Mouse (Mus musculus): ENCODE measurements around the gene Nsmce1. TPM values are rescaled to one million over a fixed set of nuclear protein-coding genes. Genes with fewer than 3 reads are reported as not detected.

Nsmce1 gene
- total and polyA plus RNA-seq, 3 experiments: 58.1 to 59.2 TPM; not detected in 1

DNA sequence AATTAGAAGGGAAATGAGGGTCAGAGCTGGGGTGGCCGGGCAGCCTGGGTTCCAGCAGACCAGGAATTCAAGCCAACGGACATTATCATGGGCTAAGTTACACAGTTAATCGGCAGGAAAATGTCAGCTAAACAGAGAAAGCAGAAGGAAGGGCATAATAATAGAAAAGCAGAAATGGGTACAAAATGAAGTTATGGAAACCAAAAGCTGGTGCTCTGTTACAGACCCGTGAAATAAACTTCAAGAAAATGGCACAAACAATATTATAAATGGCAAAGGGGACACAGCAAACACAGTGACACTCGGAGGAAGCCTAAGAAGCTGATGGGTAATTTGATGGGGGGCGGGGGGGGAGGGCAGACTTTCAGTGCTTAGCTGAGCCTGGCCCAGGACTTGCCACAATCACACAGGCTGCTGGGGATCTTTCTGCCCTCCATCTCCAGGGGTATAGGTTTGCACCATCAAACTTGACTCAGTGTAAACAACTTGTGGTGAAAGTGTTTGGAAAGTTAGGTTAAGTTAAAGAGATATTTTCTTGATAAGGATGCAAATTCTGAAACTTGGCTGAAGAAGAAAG, 4.6 kb upstream of the Nsmce1 start:
- Histone ChIP-seq H3K79me2 (ENCODE audit: control insufficient read depth, insufficient read depth, low read length, poor library complexity) (peaks cover 2% of the 10 kb centered on the region; the same call in 1 of the 2 replicates), H3K27me3 (ENCODE audit: control insufficient read depth in 1 of 2, insufficient read depth in 2 of 2, low read length in 2 of 2) (no peaks in the 10 kb centered on the region), H3K4me3 (ENCODE audit: control insufficient read depth in 1 of 2, insufficient read depth in 1 of 2, low read depth in 2 of 2, low read length in 2 of 2) (no peak overlapping the region), H3K4me1 (ENCODE audit: control insufficient read depth in 1 of 2, insufficient read depth in 2 of 2, low read length in 2 of 2) (peaks cover 0 to 16% of the 10 kb centered on the region in 2 experiments; a peak in 2 of 4 replicates), H3K36me3 (ENCODE audit: control insufficient read depth in 1 of 2, insufficient read depth in 2 of 2, low read length in 2 of 2) (peaks cover 0 to 5% of the 10 kb centered on the region in 2 experiments; a peak in 2 of 4 replicates), H3K9ac (ENCODE audit: control insufficient read depth, low read depth, low read length, poor library complexity, severe bottlenecking) (no peak overlapping the region), H3K27ac (ENCODE audit: control insufficient read depth, low read depth, low read length) (no peak overlapping the region), H3K9me3 (replicated peaks; ENCODE audit: insufficient read depth, low read length) (no peaks in the 10 kb centered on the region)
- DNase-seq (ENCODE audit: low read depth, low spot score): no peak
- no peak for TF ChIP-seq RAD21 (IDR thresholded peaks at IDR 0.05; ENCODE audit: low read depth, low read length)
- no peak for TF ChIP-seq MYB (IDR thresholded peaks at IDR 0.05; ENCODE audit: low read depth, low read length)
- TF ChIP-seq ELF1 (IDR thresholded peaks at IDR 0.05; ENCODE audit: low read depth, low read length): no peak
- no peak for TF ChIP-seq POLR2AphosphoS2 (IDR thresholded peaks at IDR 0.05; ENCODE audit: low read length)
- no peak for TF ChIP-seq MXI1 (IDR thresholded peaks at IDR 0.05; ENCODE audit: low read depth, low read length)
- TF ChIP-seq SIN3A (IDR thresholded peaks at IDR 0.05; ENCODE audit: low read length): no peak
- TF ChIP-seq NRF1 (IDR thresholded peaks at IDR 0.05; ENCODE audit: insufficient read depth, low read depth, low read length, poor library complexity, severe bottlenecking): no peak
- TF ChIP-seq USF2 (IDR thresholded peaks at IDR 0.05; ENCODE audit: borderline replicate concordance in 1 of 2, insufficient read depth in 1 of 2, low read depth in 1 of 2, low read length in 2 of 2): no peak
- no peak for TF ChIP-seq ETS1 (IDR thresholded peaks at IDR 0.05; ENCODE audit: low read depth, low read length)
- no peak for TF ChIP-seq MAFK (IDR thresholded peaks at IDR 0.05; ENCODE audit: borderline replicate concordance, low read depth, low read length)
- TF ChIP-seq NELFE (IDR thresholded peaks at IDR 0.05; ENCODE audit: low read depth, low read length): no peak
- TF ChIP-seq CHD1 (IDR thresholded peaks at IDR 0.05; ENCODE audit: low read depth, low read length): no peak
- TF ChIP-seq CTCF (IDR thresholded peaks at IDR 0.05 in 2 of 3, conservative IDR thresholded peaks at IDR 0.05 in 1 of 3; ENCODE audit: control insufficient read depth in 1 of 3, insufficient read depth in 1 of 3, low read depth in 2 of 3, low read length in 3 of 3, poor library complexity in 1 of 3, severe bottlenecking in 1 of 3): no peak
- no peak for TF ChIP-seq E2F4 (IDR thresholded peaks at IDR 0.05; ENCODE audit: borderline replicate concordance, low read depth, low read length)
- TF ChIP-seq POLR2A (IDR thresholded peaks at IDR 0.05; ENCODE audit: control insufficient read depth in 1 of 2, insufficient read depth in 1 of 2, low read depth in 1 of 2, low read length in 2 of 2, poor library complexity in 1 of 2): no peak

- Histone ChIP-seq H3K4me1 (ENCODE audit: control insufficient read depth in 1 of 2, insufficient read depth in 2 of 2, low read length in 2 of 2) (peaks cover 3 to 12% of the 10 kb centered on the region in 2 experiments; a peak in 3 of 4 replicates), H3K79me2 (ENCODE audit: control insufficient read depth, insufficient read depth, low read length, poor library complexity) (peaks cover 3% of the 10 kb centered on the region; the same call in 1 of the 2 replicates), H3K27ac (ENCODE audit: control insufficient read depth, low read depth, low read length) (no peak overlapping the region), H3K27me3 (ENCODE audit: control insufficient read depth in 1 of 2, insufficient read depth in 2 of 2, low read length in 2 of 2) (no peaks in the 10 kb centered on the region), H3K9me3 (replicated peaks; ENCODE audit: insufficient read depth, low read length) (no peaks in the 10 kb centered on the region), H3K4me3 (ENCODE audit: control insufficient read depth in 1 of 2, insufficient read depth in 1 of 2, low read depth in 2 of 2, low read length in 2 of 2) (no peak overlapping the region), H3K36me3 (ENCODE audit: control insufficient read depth in 1 of 2, insufficient read depth in 2 of 2, low read length in 2 of 2) (peaks cover 0 to 7% of the 10 kb centered on the region in 2 experiments; a peak in 2 of 4 replicates), H3K9ac (ENCODE audit: control insufficient read depth, low read depth, low read length, poor library complexity, severe bottlenecking) (no peak overlapping the region)
- no peak for DNase-seq (ENCODE audit: low read depth, low spot score)
- TF ChIP-seq ELF1 (IDR thresholded peaks at IDR 0.05; ENCODE audit: low read depth, low read length): no peak
- TF ChIP-seq TAL1 (IDR thresholded peaks at IDR 0.05; ENCODE audit: low read length): no peak
- TF ChIP-seq ZKSCAN1 (IDR thresholded peaks at IDR 0.05; ENCODE audit: low read depth, low read length): no peak
- no peak for TF ChIP-seq EP300 (IDR thresholded peaks at IDR 0.05; ENCODE audit: low read depth in 1 of 2, low read length in 2 of 2)
- no peak for TF ChIP-seq GABPA (IDR thresholded peaks at IDR 0.05; ENCODE audit: low read depth, low read length)
- no peak for TF ChIP-seq RCOR1 (IDR thresholded peaks at IDR 0.05; ENCODE audit: low read depth, low read length)
Measured at GRCm38 (mm10) chr7:125492551-125492950, 1.2 kb upstream of the Nsmce1 start.
